11 mouse cellular contexts compared by ENCODE assay signal in genomic region chr1:37614130-37614529, GRCm38 (mm10).
A peak's percentile ranks its signal among the peaks of the same experiment; 100 is the strongest.
DNase-seq lines count a peak whose midpoint lies in the region; ATAC-seq and TF ChIP-seq lines count a peak whose summit lies in the region.
"Had no signal": no experiment of that assay in that cellular context is flagged by ENCODE, and none has a peak within 500 bp of the region (broad histone marks: within the 10 kb centered on the region; RNA-seq: fewer than 3 reads in every experiment).

No protein-coding gene starts in this region.

- no peak for DNase-seq in heart, adult 8-10 months (ENCODE audit: low spot score)
- no peak for DNase-seq in G1E (ENCODE audit: low spot score)
- DNase-seq in right cerebral cortex, adult 18-20 months = peak; percentile 62
- DNase-seq in yolk sac, embryonic 10.5 days (ENCODE audit: low spot score) = no peak
- DNase-seq: liver, embryonic 13.5 days; spleen, adult 18-20 months had no signal

- TF ChIP-seq CTCF in G1E (IDR thresholded peaks at IDR 0.05; ENCODE audit: low read depth, low read length) = no peak

- WGBS in heart, embryonic 16.5 days = 51% methylated on average over 15 of the region's 15 CpGs
- WGBS in liver, embryonic 12.5 days (ENCODE audit: insufficient replicate concordance) = 72% methylated on average over 15 of the region's 15 CpGs

- H3K9me3 ChIP-seq in heart, embryonic 16.5 days (replicated peaks; ENCODE audit: control insufficient read depth, low read length) = no peaks in the 10 kb centered on the region
- no peaks in the 10 kb centered on the region for H3K9me3 ChIP-seq in G1E (replicated peaks)
- no peaks in the 10 kb centered on the region for H3K9me3 ChIP-seq in liver, embryonic 12.5 days (replicated peaks)
- H3K9me3 ChIP-seq: liver, embryonic 13.5 days had no signal

- ATAC-seq in heart, embryonic 16.5 days (replicated peaks; ENCODE audit: extremely low read depth, insufficient read depth, low FRiP score) = no peak
- no peak for ATAC-seq in G1E (ENCODE audit: extremely low read depth, insufficient number of reproducible peaks, low FRiP score, poor library complexity, severe bottlenecking)
- ATAC-seq in granulocyte monocyte progenitor cell, adult 5-6 weeks (replicated peaks; ENCODE audit: poor library complexity, severe bottlenecking) = peak; percentile 49; the same call in 1 of the 2 replicates
- ATAC-seq in liver, embryonic 12.5 days = no peak
- no peak for ATAC-seq in erythroid progenitor cell, adult 5-6 weeks (replicated peaks; ENCODE audit: low FRiP score, poor library complexity, severe bottlenecking)
- ATAC-seq: Patski had no signal

- 0 out of 2 replicates have a peak overlapping the region, but pooled peaks have one; percentile 10 for H3K9ac ChIP-seq in heart, embryonic 16.5 days (ENCODE audit: low read length)
- no peak overlapping the region for H3K9ac ChIP-seq in liver, embryonic 12.5 days
- H3K9ac ChIP-seq: liver, embryonic 13.5 days had no signal

- H3K36me3 ChIP-seq in heart, embryonic 16.5 days (ENCODE audit: control insufficient read depth, insufficient read depth) = no peaks in the 10 kb centered on the region
- no peaks in the 10 kb centered on the region for H3K36me3 ChIP-seq in G1E (replicated peaks)
- H3K36me3 ChIP-seq in liver, embryonic 12.5 days = no peaks in the 10 kb centered on the region
- H3K36me3 ChIP-seq: liver, embryonic 13.5 days had no signal

- H3K27ac ChIP-seq in heart, embryonic 16.5 days (ENCODE audit: low read length) = no peak overlapping the region
- no peak overlapping the region for H3K27ac ChIP-seq in liver, embryonic 12.5 days
- H3K27ac ChIP-seq: liver, embryonic 13.5 days had no signal

- peak overlapping the region; percentile 44 for H3K4me2 ChIP-seq in heart, embryonic 16.5 days (ENCODE audit: low read depth, low read length)
- H3K4me2 ChIP-seq in liver, embryonic 12.5 days = no peak overlapping the region
- H3K4me2 ChIP-seq: liver, embryonic 13.5 days had no signal

- peaks cover 14% of the 10 kb centered on the region for H3K4me1 ChIP-seq in heart, embryonic 16.5 days (ENCODE audit: control insufficient read depth, insufficient read depth, low read length)
- no peaks in the 10 kb centered on the region; the same call in 1 of the 2 replicates for H3K4me1 ChIP-seq in G1E (ENCODE audit: insufficient read depth, low read depth, low read length)
- no peaks in the 10 kb centered on the region; the same call in 1 of the 2 replicates for H3K4me1 ChIP-seq in liver, embryonic 12.5 days

- H3K4me3 ChIP-seq in heart, embryonic 16.5 days (ENCODE audit: low read length) = peak overlapping the region; percentile 20; the same call in 1 of the 2 replicates
- 0 out of 2 replicates have a peak overlapping the region, but pooled peaks have one; percentile 5 for H3K4me3 ChIP-seq in G1E (ENCODE audit: low read depth, low read length)
- H3K4me3 ChIP-seq in liver, embryonic 12.5 days = no peak overlapping the region
- H3K4me3 ChIP-seq: liver, embryonic 13.5 days had no signal

- H3K27me3 ChIP-seq in heart, embryonic 16.5 days (ENCODE audit: control insufficient read depth, insufficient read depth, low read length) = no peaks in the 10 kb centered on the region
- peaks cover 65% of the 10 kb centered on the region for H3K27me3 ChIP-seq in G1E (ENCODE audit: insufficient read depth, low read length)
- H3K27me3 ChIP-seq in liver, embryonic 12.5 days (replicated peaks) = 0 out of 2 replicates have a peak, but pooled peaks cover 4% of the 10 kb centered on the region
- H3K27me3 ChIP-seq: liver, embryonic 13.5 days; Patski had no signal
